ENCODE assay signal across 15 mouse cellular contexts in genomic region chrX:166172661-166173060, GRCm38 (mm10). TPM values are rescaled to one million over a fixed set of nuclear protein-coding genes. Genes with fewer than 3 reads are reported as not detected.
DNase-seq lines count a peak whose midpoint lies in the region; ATAC-seq and TF ChIP-seq lines count a peak whose summit lies in the region.
"Had no signal": no experiment of that assay in that cellular context is flagged by ENCODE, and none has a peak within 500 bp of the region (broad histone marks: within the 10 kb centered on the region; RNA-seq: fewer than 3 reads in every experiment).

No protein-coding gene starts in this region.

- peaks cover 14% of the 10 kb centered on the region for H3K4me1 ChIP-seq in forebrain, embryonic 12.5 days
- H3K4me1 ChIP-seq in forebrain, embryonic 10.5 days, result peaks cover 16% of the 10 kb centered on the region
- no peaks in the 10 kb centered on the region for H3K4me1 ChIP-seq in lung, embryonic 14.5 days (ENCODE audit: insufficient read depth)
- no peaks in the 10 kb centered on the region for H3K4me1 ChIP-seq in forebrain, postnatal 0 days (ENCODE audit: insufficient read depth)

- H3K4me3 ChIP-seq in forebrain, embryonic 12.5 days (replicated peaks), result no peak overlapping the region
- H3K4me3 ChIP-seq in forebrain, embryonic 10.5 days, result no peak overlapping the region
- H3K4me3 ChIP-seq in lung, embryonic 14.5 days (ENCODE audit: low read depth, low read length), result no peak overlapping the region
- H3K4me3 ChIP-seq in forebrain, postnatal 0 days (ENCODE audit: low read depth, low read length), result no peak overlapping the region
- H3K4me3 ChIP-seq: myocyte had no signal

- 0 out of 2 replicates have a peak overlapping the region, but pooled peaks have one; percentile 11 for H3K4me2 ChIP-seq in forebrain, embryonic 12.5 days
- peak overlapping the region; percentile 31 for H3K4me2 ChIP-seq in lung, embryonic 14.5 days
- peak overlapping the region; percentile 46; the same call in 1 of the 2 replicates for H3K4me2 ChIP-seq in forebrain, postnatal 0 days (ENCODE audit: low read depth)

- DNase-seq in forebrain, embryonic 10.5 days (ENCODE audit: extremely low spot score, low spot score), result no peak
- peak; percentile 70 for DNase-seq in lung, embryonic 14.5 days
- DNase-seq in lung, postnatal 25 days (ENCODE audit: low spot score), result no peak
- DNase-seq in brain, adult 2 months (ENCODE audit: low read depth, low spot score), result peak; percentile 51
- peak; percentile 37 for DNase-seq in forebrain, postnatal 0 days
- DNase-seq in yolk sac, embryonic 10.5 days (ENCODE audit: low spot score), result no peak
- DNase-seq in left cerebral cortex, adult 11 months (ENCODE audit: low spot score), result no peak
- DNase-seq: adrenal gland, postnatal 36 days; embryo, embryonic 11 days; gastrocnemius, postnatal 10 days; kidney, adult 8-10 months; lung, postnatal 14 days had no signal

- no peak for TF ChIP-seq CTCF in lung, embryonic 14.5 days (IDR thresholded peaks at IDR 0.05; ENCODE audit: low read depth)
- TF ChIP-seq CTCF in forebrain, postnatal 0 days (IDR thresholded peaks at IDR 0.05; ENCODE audit: low read depth), result no peak

- H3K27ac ChIP-seq in forebrain, embryonic 12.5 days, result peak overlapping the region; percentile 26; the same call in 1 of the 2 replicates
- no peak overlapping the region for H3K27ac ChIP-seq in forebrain, embryonic 10.5 days
- peak overlapping the region; percentile 74 for H3K27ac ChIP-seq in lung, embryonic 14.5 days (ENCODE audit: low read depth)
- peak overlapping the region; percentile 57; the same call in 1 of the 2 replicates for H3K27ac ChIP-seq in forebrain, postnatal 0 days (ENCODE audit: low read depth, low read length)

- WGBS in forebrain, embryonic 12.5 days, result 53% methylated on average over 3 of the region's 3 CpGs
- 91% methylated on average over 3 of the region's 3 CpGs for WGBS in forebrain, embryonic 10.5 days
- 42% methylated on average over 3 of the region's 3 CpGs for WGBS in lung, embryonic 14.5 days
- 47% methylated on average over 3 of the region's 3 CpGs for whole genome bisulfite sequencing in forebrain, postnatal 0 days

- H3K36me3 ChIP-seq in forebrain, embryonic 12.5 days (replicated peaks), result no peaks in the 10 kb centered on the region
- peaks cover 4% of the 10 kb centered on the region for H3K36me3 ChIP-seq in forebrain, embryonic 10.5 days (replicated peaks)
- no peaks in the 10 kb centered on the region for H3K36me3 ChIP-seq in lung, embryonic 14.5 days (ENCODE audit: insufficient read depth)
- H3K36me3 ChIP-seq in forebrain, postnatal 0 days (ENCODE audit: insufficient read depth), result no peaks in the 10 kb centered on the region

- peaks cover 5% of the 10 kb centered on the region; the same call in 1 of the 2 replicates for H3K27me3 ChIP-seq in forebrain, embryonic 12.5 days
- H3K27me3 ChIP-seq in forebrain, embryonic 10.5 days (ENCODE audit: poor library complexity, severe bottlenecking), result peaks cover 53% of the 10 kb centered on the region
- no peaks in the 10 kb centered on the region for H3K27me3 ChIP-seq in lung, embryonic 14.5 days (ENCODE audit: insufficient read depth, low read length)
- H3K27me3 ChIP-seq in forebrain, postnatal 0 days (ENCODE audit: insufficient read depth, low read length), result no peaks in the 10 kb centered on the region

- H3K9me3 ChIP-seq in forebrain, embryonic 12.5 days, result no peaks in the 10 kb centered on the region
- H3K9me3 ChIP-seq in forebrain, embryonic 10.5 days, result no peaks in the 10 kb centered on the region
- no peaks in the 10 kb centered on the region for H3K9me3 ChIP-seq in lung, embryonic 14.5 days (ENCODE audit: low read depth, low read length)
- H3K9me3 ChIP-seq in forebrain, postnatal 0 days (ENCODE audit: low read length), result no peaks in the 10 kb centered on the region

- ATAC-seq in forebrain, embryonic 12.5 days (ENCODE audit: low FRiP score), result no peak
- ATAC-seq in lung, embryonic 14.5 days (ENCODE audit: insufficient read depth), result peak; percentile 3; the same call in 1 of the 2 replicates
- no peak for ATAC-seq in forebrain, postnatal 0 days
- ATAC-seq: Patski had no signal

- no peak overlapping the region for H3K9ac ChIP-seq in forebrain, embryonic 12.5 days
- no peak overlapping the region for H3K9ac ChIP-seq in lung, embryonic 14.5 days
- no peak overlapping the region for H3K9ac ChIP-seq in forebrain, postnatal 0 days

RNA-seq across cellular contexts. Expression of gene Gemin8, which starts 2.4 kb away (rescaled TPM):
- polyA plus RNA-seq in forebrain, embryonic 12.5 days (2016; fragmentation: Nextera tagmentation; extraction: Ambion mirVana), result 15.1 and 16.7 TPM in 2 replicates
- 16.8 and 18.3 TPM in 2 replicates for polyA plus RNA-seq in forebrain, embryonic 10.5 days (2016; fragmentation: Nextera tagmentation; extraction: Ambion mirVana)
- polyA plus RNA-seq in lung, embryonic 14.5 days (2014; fragmentation: Nextera tagmentation; extraction: Ambion mirVana), result 21.6 and 23.3 TPM in 2 replicates
- 6.8 and 7.4 TPM in 2 replicates for total RNA-seq in forebrain, postnatal 0 days (2014; rRNA removed)
- polyA plus RNA-seq in forebrain, postnatal 0 days (2015; fragmentation: Nextera tagmentation; extraction: Ambion mirVana), result 8.0 and 8.5 TPM in 2 replicates

Comparison
In these comparisons a context has a peak if more than half of its experiments do, and no peak if none do; other contexts are left out.
1. DNase-seq: peak in lung, embryonic 14.5 days (single experiment), brain, adult 2 months (single experiment) and forebrain, postnatal 0 days (single experiment); none in forebrain, embryonic 10.5 days (single experiment), lung, postnatal 25 days (single experiment), yolk sac, embryonic 10.5 days (single experiment) and left cerebral cortex, adult 11 months (single experiment).
2. Peak in every context shown above with its lines, with median percentiles within 50 percentile points of each other: H3K4me2 ChIP-seq.